Mouse (Mus musculus) intestine, embryonic 16.5 days (tissue): ENCODE measurements at regions not wholly inside any gene's neighbourhood (a gene's known extent, or its start where the extent isn't known, plus 50 kb on each side); places are given as distances from the start of the nearest gene placed in this dataset.
"Not testable (repeated sequence)": the region's sequence is repeated elsewhere in the genome, so short reads cannot be mapped to it uniquely, and the experiment has no call there.

Experiments used
- ATAC-seq: fragments of 200-750 bp; cut with Nextera tagmentation; 2 replicates; pipeline ENCODE4 v1.8.0; 2017; ENCODE audit warnings: moderate TSS enrichment, moderate library complexity
- H3K27ac ChIP-seq: fragments of 300-500 bp; sonication (generic); 2 replicates; pipeline ENCODE4 v1.5.1; 2014; ENCODE audit warnings: mild to moderate bottlenecking, low read length
- H3K27me3 ChIP-seq: fragments of 300-500 bp; sonication (generic); replicated peaks from 2 replicates; pipeline ENCODE4 v1.6.1; 2014; ENCODE audit warnings: low read length, control low read depth, mixed read lengths; ENCODE audit not compliant: control insufficient read depth, insufficient read depth
- H3K36me3 ChIP-seq: fragments of 300-500 bp; sonication (generic); 2 replicates; pipeline ENCODE4 v1.6.1; 2014; ENCODE audit warnings: low read length, control low read depth; ENCODE audit not compliant: control insufficient read depth, insufficient read depth
- H3K4me1 ChIP-seq: fragments of 300-500 bp; sonication (generic); 2 replicates; pipeline ENCODE4 v1.6.1; 2014; ENCODE audit warnings: low read length, control low read depth, mixed read lengths; ENCODE audit not compliant: control insufficient read depth, insufficient read depth
- H3K4me2 ChIP-seq: fragments of 300-500 bp; sonication (generic); 2 replicates; pipeline ENCODE4 v1.6.1; 2014; ENCODE audit warnings: low read depth, low read length, control low read depth
- H3K4me3 ChIP-seq: fragments of 300-500 bp; sonication (generic); 2 replicates; pipeline ENCODE4 v1.5.1; 2014; ENCODE audit warnings: mild to moderate bottlenecking, low read length
- H3K9ac ChIP-seq: fragments of 300-500 bp; sonication (generic); 2 replicates; pipeline ENCODE4 v1.6.1; 2014; ENCODE audit warnings: low read depth, low read length
- H3K9me3 ChIP-seq: fragments of 300-500 bp; sonication (generic); 2 replicates; pipeline ENCODE4 v1.6.1; 2016; ENCODE audit warnings: low read length, control low read depth; ENCODE audit not compliant: control insufficient read depth
- WGBS: fragments of 180-500 bp; shearing (Covaris S2); extraction: QIAGEN DNeasy Blood & Tissue Kit; methylation state at CpG from one replicate; pipeline ENCODE4 v1.1.7; 2014; 5-methylcytosine and 5-hydroxymethylcytosine counted together

DNA sequence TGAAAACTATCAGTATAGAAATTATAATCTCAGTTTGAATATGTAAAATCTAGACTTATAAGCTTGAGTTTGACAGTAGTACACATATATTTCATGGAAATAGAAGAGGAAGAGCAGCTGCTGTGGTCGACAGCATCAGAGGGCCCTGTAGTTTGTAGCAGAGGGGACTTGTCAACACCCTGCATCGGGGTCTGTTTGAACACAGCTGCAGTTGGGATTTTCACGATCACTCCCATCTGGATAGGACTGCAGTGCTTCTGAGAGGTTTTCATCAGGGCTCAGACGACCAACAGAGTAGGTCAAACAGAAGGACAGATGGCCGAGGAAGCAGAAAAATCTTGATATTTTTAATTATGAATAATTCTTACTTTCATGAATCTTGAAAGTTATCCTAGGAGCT, 523.8 kb downstream of the Tpm3-rs7 start:
- ATAC-seq, result no peak
- H3K27ac ChIP-seq, result no peak overlapping the region
- no peaks in the 10 kb centered on the region for H3K36me3 ChIP-seq
- H3K4me3 ChIP-seq, result no peak overlapping the region
- no peaks in the 10 kb centered on the region for H3K4me1 ChIP-seq
- no peak overlapping the region for H3K9ac ChIP-seq
- no peaks in the 10 kb centered on the region for H3K9me3 ChIP-seq
- WGBS, result 66% methylated on average over 5 of the region's 5 CpGs
- no peak overlapping the region for H3K4me2 ChIP-seq
- H3K27me3 ChIP-seq, result no peaks in the 10 kb centered on the region

DNA sequence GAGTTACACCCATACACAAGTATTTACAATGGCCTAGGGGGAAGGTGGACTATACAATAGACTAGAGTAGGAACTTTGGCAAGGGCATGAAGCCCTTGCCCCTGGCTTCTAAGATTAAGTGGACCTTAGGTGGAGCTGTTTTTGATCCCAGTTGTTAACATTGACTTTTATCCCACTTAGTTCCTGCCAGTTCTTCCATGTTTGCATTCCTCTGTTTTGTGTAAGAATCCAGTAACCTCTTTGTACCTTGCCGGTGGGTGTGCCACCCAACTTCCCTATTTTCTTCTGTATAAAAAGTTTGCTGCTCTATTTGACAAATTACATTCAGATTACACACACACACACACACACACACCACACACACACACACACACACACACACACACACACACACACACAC, 533.4 kb downstream of the Tpm3-rs7 start:
- not testable (repeated sequence) for H3K4me1 ChIP-seq, H3K9ac ChIP-seq, H3K27me3 ChIP-seq, H3K4me2 ChIP-seq, ATAC-seq, H3K4me3 ChIP-seq, H3K27ac ChIP-seq, H3K9me3 ChIP-seq, H3K36me3 ChIP-seq
- 95% methylated on average over 1 of the region's 1 CpGs for WGBS

DNA sequence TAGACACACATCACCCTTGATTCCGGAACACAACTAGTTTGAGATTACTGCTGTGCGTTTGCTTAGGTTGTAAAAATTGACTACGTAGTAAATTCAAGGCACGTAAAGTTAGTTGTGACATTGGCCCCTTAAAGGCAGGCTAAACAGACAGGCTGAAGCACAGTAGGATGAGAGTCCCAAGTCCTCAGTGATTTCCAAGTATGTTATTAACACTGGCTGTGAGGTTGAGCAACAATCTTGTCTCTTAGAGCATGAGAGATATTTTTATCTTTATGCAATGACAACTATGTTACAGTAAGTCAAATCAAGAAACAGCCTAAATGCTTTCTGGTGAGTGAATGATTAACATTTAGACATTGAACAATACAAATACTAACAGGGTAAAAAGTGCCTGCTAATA, 538.6 kb downstream of the Tpm3-rs7 start:
- peak; percentile 93 for ATAC-seq
- WGBS, result 68% methylated on average over 4 of the region's 4 CpGs
- no peaks in the 10 kb centered on the region for H3K9me3 ChIP-seq

DNA sequence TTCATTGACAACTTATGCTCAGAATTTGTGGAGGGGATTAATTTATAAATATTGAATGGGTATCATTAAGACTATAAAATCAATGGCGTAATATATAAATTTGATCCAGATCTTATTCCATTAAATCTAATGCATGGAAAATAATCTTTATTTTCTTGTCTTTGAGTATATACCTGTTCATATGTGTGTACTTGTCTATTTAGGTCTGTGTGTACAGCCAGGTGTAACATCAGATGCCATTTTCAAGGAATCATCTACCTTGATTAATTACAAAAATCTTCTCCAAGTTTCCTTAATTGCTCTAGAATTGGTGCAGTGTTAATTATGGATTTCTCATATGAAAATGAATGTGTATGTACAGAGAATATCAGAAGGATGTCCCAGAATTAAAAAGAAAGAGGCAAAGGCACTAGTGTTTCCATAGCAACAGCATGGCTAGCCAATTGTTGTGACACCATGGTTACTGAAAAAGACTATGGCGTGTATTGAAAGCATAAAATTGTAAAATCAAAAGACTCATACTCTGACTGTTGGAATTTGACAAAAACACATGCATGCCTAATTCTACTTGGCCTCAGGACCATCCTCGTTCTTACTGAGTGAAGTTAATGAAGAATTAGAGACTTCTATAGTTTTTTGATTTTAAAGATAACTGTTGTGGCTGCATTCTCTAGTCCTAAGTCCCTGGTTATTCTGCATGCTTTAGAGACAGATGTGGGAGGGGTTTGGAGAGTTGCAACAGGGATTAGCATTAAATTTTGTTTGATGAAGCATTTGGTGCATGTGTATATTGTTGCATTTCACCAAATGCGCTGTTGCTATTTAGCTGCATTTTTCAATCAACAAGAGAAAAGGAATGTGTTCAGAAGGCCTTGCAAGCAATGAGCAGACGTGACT, 553.0 kb downstream of the Tpm3-rs7 start:
- no peaks in the 10 kb centered on the region for H3K9me3 ChIP-seq
- no peak overlapping the region for H3K9ac ChIP-seq
- 82% methylated on average over 5 of the region's 5 CpGs for WGBS
- no peaks in the 10 kb centered on the region for H3K36me3 ChIP-seq
- H3K27me3 ChIP-seq, result no peaks in the 10 kb centered on the region
- H3K4me3 ChIP-seq, result no peak overlapping the region
- H3K4me1 ChIP-seq, result no peaks in the 10 kb centered on the region
- no peak for ATAC-seq
- H3K27ac ChIP-seq, result no peak overlapping the region
- H3K4me2 ChIP-seq, result no peak overlapping the region

More for the DNA sequence above, 538.6 kb downstream of the Tpm3-rs7 start:
- Histone ChIP-seq H3K4me1 (no peaks in the 10 kb centered on the region), H3K9ac (no peak overlapping the region), H3K4me3 (no peak overlapping the region), H3K27me3 (no peaks in the 10 kb centered on the region), H3K36me3 (no peaks in the 10 kb centered on the region), H3K4me2 (no peak overlapping the region), H3K27ac (no peak overlapping the region)

DNA sequence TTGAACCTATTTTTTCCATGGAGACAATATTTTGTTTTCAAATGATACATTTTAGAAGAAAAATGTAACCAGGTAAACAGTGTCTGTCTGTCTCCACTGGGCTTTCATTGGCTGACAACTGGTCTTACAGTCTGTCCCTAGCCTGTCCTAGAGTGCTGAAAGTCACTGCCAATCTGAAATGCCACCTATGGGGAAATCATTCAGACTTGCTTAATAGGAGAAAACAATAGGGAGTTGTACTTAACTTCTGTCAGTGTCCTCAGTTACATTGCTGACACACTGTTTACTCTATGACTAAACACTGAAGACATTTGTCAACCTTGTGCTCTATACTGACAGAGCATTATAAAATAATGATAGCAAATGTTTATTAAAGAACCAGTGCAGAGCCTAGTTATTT, 569.2 kb downstream of the Tpm3-rs7 start:
- Histone ChIP-seq H3K4me1 (no peaks in the 10 kb centered on the region), H3K4me3 (no peak overlapping the region), H3K4me2 (no peak overlapping the region), H3K27me3 (no peaks in the 10 kb centered on the region), H3K9me3 (no peaks in the 10 kb centered on the region), H3K27ac (no peak overlapping the region), H3K36me3 (no peaks in the 10 kb centered on the region), H3K9ac (no peak overlapping the region)
- ATAC-seq, result no peak

DNA sequence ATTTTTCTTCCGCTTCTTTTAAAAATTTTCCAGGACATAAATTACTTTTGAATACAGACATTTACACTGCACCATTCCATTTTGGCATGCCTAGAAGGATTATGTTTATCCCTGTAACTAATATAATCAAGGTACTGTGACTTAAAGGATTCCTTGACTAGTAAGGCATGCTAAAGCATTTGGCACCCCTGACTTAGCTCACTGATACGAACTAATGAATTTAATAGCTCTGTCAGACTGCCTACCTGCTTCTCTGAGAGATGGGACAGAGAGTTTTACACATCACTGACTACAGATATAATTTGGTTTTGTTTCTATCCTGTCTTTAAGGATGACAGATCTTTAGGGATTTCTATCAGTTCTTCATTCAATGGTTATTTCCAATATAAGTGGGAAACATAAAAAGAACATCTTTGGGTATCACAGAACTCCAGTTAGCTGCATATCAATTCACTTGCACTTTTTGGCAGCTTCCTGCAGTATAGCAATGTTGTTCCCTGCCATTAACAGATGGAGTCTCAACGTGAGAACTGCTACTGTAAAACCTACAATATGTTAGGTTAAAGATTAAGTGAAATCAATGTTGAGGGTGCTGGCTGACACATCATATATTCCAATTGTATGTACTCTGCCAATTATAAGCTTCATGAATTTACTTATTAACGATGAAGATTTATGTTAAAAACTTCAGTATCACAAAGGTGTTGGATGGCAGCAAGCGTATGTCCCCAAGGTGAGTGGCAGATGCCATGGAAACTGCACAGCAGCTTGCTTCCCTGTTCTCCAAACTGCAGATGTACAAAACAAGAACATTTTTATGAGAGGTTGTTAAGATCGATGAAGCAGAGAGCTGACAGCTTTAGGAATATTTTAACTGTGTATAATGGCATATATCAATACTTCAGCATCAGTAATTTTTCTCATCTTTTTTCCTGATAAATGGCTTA, 572.8 kb downstream of the Tpm3-rs7 start:
- no peaks in the 10 kb centered on the region for H3K4me1 ChIP-seq
- H3K4me3 ChIP-seq, result no peak overlapping the region
- no peak overlapping the region for H3K27ac ChIP-seq
- no peak overlapping the region for H3K9ac ChIP-seq
- H3K4me2 ChIP-seq, result no peak overlapping the region
- WGBS, result 79% methylated on average over 6 of the region's 6 CpGs
- no peak for ATAC-seq
- H3K36me3 ChIP-seq, result no peaks in the 10 kb centered on the region
- H3K27me3 ChIP-seq, result no peaks in the 10 kb centered on the region
- H3K9me3 ChIP-seq, result no peaks in the 10 kb centered on the region

DNA sequence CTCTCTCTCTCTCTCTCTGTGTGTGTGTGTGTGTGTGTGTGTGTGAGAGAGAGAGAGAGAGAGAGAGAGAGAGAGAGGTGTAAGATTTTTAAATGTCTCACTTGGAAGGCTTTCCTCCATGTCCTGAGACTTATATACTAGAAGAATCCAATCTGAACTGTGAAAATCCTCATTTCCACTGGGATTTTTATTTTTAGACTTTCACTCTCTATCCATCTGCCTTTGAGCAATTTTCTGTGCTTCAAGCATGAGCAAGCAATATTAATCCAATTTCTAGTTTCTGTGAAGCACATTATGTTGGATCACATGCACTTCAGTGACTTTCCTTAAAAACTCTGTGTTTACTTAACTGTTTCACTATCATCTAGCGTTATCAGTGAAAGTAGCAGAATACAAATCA, 616.4 kb downstream of the Tpm3-rs7 start:
- Histone ChIP-seq H3K4me2 (no peak overlapping the region), H3K9me3 (no peaks in the 10 kb centered on the region), H3K4me3 (no peak overlapping the region), H3K27me3 (no peaks in the 10 kb centered on the region), H3K36me3 (no peaks in the 10 kb centered on the region), H3K9ac (no peak overlapping the region), H3K4me1 (no peaks in the 10 kb centered on the region), H3K27ac (no peak overlapping the region)
- ATAC-seq, result no peak
- WGBS, result 43% methylated on average over 1 of the region's 1 CpGs

DNA sequence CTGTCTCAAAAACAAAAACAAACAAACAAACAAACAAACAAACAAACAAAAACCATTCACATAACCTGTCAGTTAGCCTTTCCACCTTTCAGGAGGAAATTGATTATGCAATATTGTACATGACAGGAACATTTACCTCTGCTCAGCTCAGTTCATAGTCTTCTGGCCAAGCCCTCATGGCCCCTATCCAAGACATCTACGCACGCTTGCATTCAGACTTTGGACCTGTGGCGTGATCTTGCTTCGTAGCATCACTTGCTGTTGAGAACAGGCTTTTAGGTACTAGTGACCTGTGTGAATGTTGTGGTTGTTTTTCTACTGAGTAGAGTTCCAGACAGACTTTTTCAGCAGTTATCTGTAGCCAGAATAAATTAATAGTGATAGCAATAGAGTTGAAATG, 619.4 kb downstream of the Tpm3-rs7 start:
- WGBS, result 94% methylated on average over 4 of the region's 4 CpGs
- Histone ChIP-seq H3K4me2 (no peak overlapping the region), H3K27me3 (no peaks in the 10 kb centered on the region), H3K36me3 (no peaks in the 10 kb centered on the region), H3K27ac (no peak overlapping the region), H3K4me3 (no peak overlapping the region), H3K9me3 (no peaks in the 10 kb centered on the region), H3K4me1 (no peaks in the 10 kb centered on the region), H3K9ac (no peak overlapping the region)
- ATAC-seq, result no peak
